Mouse (Mus musculus) spleen, adult 12 weeks (tissue): ENCODE results near the gene Fam57b.

Source experiments
- DNase-seq: peaks from one replicate; pipeline ENCODE4 v3.0.0; 2022; ENCODE audit warnings: low spot score

The Fam57b gene

DNA sequence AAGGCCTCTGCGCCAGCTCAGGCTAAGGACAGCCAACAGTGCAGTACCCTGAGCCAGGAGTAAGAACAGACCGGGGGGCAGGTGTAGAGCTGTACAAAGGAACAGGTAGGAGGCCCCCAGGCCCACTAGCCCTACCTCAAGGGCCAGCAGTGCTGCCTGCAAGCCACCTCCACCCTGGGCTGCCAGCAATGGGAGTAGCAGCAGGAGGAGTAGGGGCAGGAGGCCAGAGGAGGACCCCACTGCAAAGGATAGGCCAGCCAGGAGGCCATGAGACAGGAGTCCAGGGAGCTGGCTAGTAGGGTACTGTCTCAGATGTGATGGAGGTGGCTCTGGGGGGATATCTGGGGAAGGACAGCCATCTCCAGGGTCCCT lies 73.0 kb downstream of the Fam57b start:
- no peak for DNase-seq

DNA sequence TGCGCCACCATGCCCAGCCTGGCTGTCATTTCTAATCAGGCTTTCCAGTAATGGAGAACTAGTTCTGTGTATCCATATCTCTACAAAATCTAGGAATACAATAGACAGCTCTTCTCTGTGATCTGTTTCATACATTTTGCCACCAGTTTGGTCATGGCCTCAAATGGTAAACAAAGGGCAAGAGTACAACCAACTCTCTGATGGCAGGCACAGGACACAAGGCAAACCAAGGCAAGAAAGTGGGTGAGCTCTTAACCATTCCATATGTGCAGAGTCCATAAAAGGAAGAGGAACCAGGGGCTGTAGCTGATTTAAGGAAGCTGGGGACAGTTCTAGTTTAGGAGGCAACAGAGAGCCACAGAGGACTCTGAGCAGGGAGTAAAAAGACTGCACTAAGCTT lies 79.8 kb downstream of the Fam57b start:
- no peak for DNase-seq
